Mouse (Mus musculus) liver, postnatal 0 days (tissue): ENCODE data around the gene Pycr2. TPM values are rescaled to one million over a fixed set of nuclear protein-coding genes. Genes with fewer than 3 reads are reported as not detected.
A peak's percentile ranks its signal among the peaks of the same experiment; 100 is the strongest.

Source experiments
- ATAC-seq: fragments of 200-750 bp; cut with Nextera tagmentation; 2 replicates; pipeline ENCODE4 v1.8.0; 2017; ENCODE audit warnings: mild to moderate bottlenecking, moderate library complexity
- DNase-seq: peaks from one replicate; pipeline ENCODE4 v3.0.0-alpha.2; 2016
- H3K27ac ChIP-seq: fragments of 300-500 bp; sonication (generic); 2 replicates; pipeline ENCODE4 v1.5.1; 2014; ENCODE audit warnings: antibody characterized with exemption, moderate library complexity, mild to moderate bottlenecking, low read depth
- H3K27me3 ChIP-seq: fragments of 300-500 bp; sonication (generic); 2 replicates; pipeline ENCODE4 v1.6.1; 2014; ENCODE audit warnings: low read length, control low read depth, mixed read lengths; ENCODE audit not compliant: insufficient read depth
- H3K36me3 ChIP-seq: fragments of 300-500 bp; sonication (generic); replicated peaks from 2 replicates; pipeline ENCODE4 v1.6.1; 2014; ENCODE audit warnings: mild to moderate bottlenecking, control low read depth, low read length, moderate library complexity, mixed read lengths; ENCODE audit not compliant: insufficient read depth
- H3K4me1 ChIP-seq: fragments of 300-500 bp; sonication (generic); 2 replicates; pipeline ENCODE4 v1.6.1; 2014; ENCODE audit warnings: antibody characterized with exemption, mild to moderate bottlenecking, control low read depth; ENCODE audit not compliant: insufficient read depth
- H3K4me2 ChIP-seq: fragments of 300-500 bp; sonication (generic); 2 replicates; pipeline ENCODE4 v1.6.1; 2014; ENCODE audit warnings: low read depth, mild to moderate bottlenecking, low read length, moderate library complexity, mixed read lengths
- H3K4me3 ChIP-seq: fragments of 300-500 bp; sonication (generic); 2 replicates; pipeline ENCODE4 v1.5.1; 2014; ENCODE audit warnings: low read depth, low read length
- H3K9ac ChIP-seq: fragments of 300-500 bp; sonication (generic); replicated peaks from 2 replicates; pipeline ENCODE4 v1.6.1; 2014; ENCODE audit warnings: mild to moderate bottlenecking, moderate library complexity
- H3K9me3 ChIP-seq: fragments of 300-500 bp; sonication (generic); 2 replicates; pipeline ENCODE4 v1.6.1; 2016; ENCODE audit warnings: mild to moderate bottlenecking, control low read depth, low read length, mixed read lengths
- CTCF ChIP-seq: sonication (generic); IDR thresholded peaks from 2 replicates; pipeline ENCODE4 v1.5.1; 2016; ENCODE audit warnings: antibody characterized with exemption, low read depth
- EP300 ChIP-seq: IDR thresholded peaks from 2 replicates; pipeline ENCODE4 v1.6.1; 2016; ENCODE audit warnings: antibody characterized with exemption, low read depth, mild to moderate bottlenecking
- WGBS: fragments of 180-500 bp; shearing (Covaris S2); extraction: QIAGEN DNeasy Blood & Tissue Kit; methylation state at CpG from one replicate; pipeline ENCODE4 v1.1.7; 2014; ENCODE audit not compliant: insufficient replicate concordance; 5-methylcytosine and 5-hydroxymethylcytosine counted together
- polyA plus RNA-seq: library from polyadenylated mRNA; unstranded; fragments of >200 nt; fragmentation: Nextera tagmentation; extraction: Ambion mirVana; gene quantifications from 2 replicates; pipeline ENCODE4 v1.2.1, GENCODE M21; 2015

Gene Pycr2
- polyA plus RNA-seq, 1 experiment from 2014 or later: 43.4 TPM

- no peak for TF ChIP-seq CTCF
- no peak for TF ChIP-seq EP300
- 12% methylated on average over 1 of the region's 1 CpGs for WGBS
- Histone ChIP-seq H3K4me1 (peaks cover 6% of the 10 kb centered on the region), H3K4me3 (no peak overlapping the region), H3K27me3 (no peaks in the 10 kb centered on the region), H3K9me3 (no peaks in the 10 kb centered on the region), H3K9ac (no peak overlapping the region), H3K27ac (no peak overlapping the region), H3K4me2 (no peak overlapping the region), H3K36me3 (no peaks in the 10 kb centered on the region)
- no peak for ATAC-seq
- DNase-seq: no peak
Measured at GRCm38 (mm10) chr1:180917053-180917452, 13.0 kb downstream of the Pycr2 start.

GRCm38 (mm10) chr1:180919686-180920085 lies 15.6 kb downstream of the Pycr2 start:
- DNase-seq (peak; percentile 73), ATAC-seq (peak; percentile 60; the same call in 1 of the 2 replicates)
- no peak overlapping the region for H3K27ac ChIP-seq
- 45% methylated on average over 8 of the region's 8 CpGs for WGBS
- H3K4me3 ChIP-seq: no peak overlapping the region
- no peaks in the 10 kb centered on the region for H3K4me1 ChIP-seq
- TF ChIP-seq EP300 (no peak), CTCF (peak; percentile 87)
- H3K36me3 ChIP-seq: no peaks in the 10 kb centered on the region
- no peaks in the 10 kb centered on the region for H3K9me3 ChIP-seq
- no peaks in the 10 kb centered on the region for H3K27me3 ChIP-seq
- no peak overlapping the region for H3K9ac ChIP-seq
- H3K4me2 ChIP-seq: no peak overlapping the region

GRCm38 (mm10) chr1:180922273-180923048 lies 18.4 kb downstream of the Pycr2 start:
- no peak overlapping the region for H3K4me2 ChIP-seq
- no peak overlapping the region for H3K27ac ChIP-seq
- peak; percentile 49 for DNase-seq
- TF ChIP-seq EP300: no peak
- TF ChIP-seq CTCF: no peak
- no peaks in the 10 kb centered on the region for H3K36me3 ChIP-seq
- no peaks in the 10 kb centered on the region for H3K27me3 ChIP-seq
- peak; percentile 59 for ATAC-seq
- no peak overlapping the region for H3K9ac ChIP-seq
- 43% methylated on average over 6 of the region's 6 CpGs for WGBS
- no peaks in the 10 kb centered on the region; the same call in 1 of the 2 replicates for H3K4me1 ChIP-seq
- H3K9me3 ChIP-seq: no peaks in the 10 kb centered on the region
- no peak overlapping the region for H3K4me3 ChIP-seq

DNA sequence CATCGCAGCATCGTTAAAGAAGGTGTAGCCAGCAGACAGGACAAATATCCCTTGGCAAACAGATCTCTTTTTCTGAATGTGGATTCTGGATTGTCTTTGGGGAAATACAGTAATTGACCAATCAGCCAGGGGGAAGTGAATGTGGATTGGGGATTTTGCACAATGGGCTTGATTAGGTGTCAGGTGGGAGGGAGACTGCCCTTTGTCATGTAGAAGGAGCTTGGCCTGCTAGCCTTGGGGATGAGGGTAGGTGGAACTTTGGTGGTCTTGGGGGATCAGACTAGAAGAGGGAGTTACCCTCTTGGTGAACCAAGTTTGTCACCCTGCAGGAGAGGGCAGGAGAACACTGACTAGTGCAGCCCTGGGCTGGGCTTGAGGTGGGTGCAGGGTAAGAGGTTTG lies 20.6 kb downstream of the Pycr2 start:
- H3K27ac ChIP-seq: no peak overlapping the region
- no peaks in the 10 kb centered on the region for H3K9me3 ChIP-seq
- H3K4me2 ChIP-seq: no peak overlapping the region
- H3K9ac ChIP-seq: no peak overlapping the region
- no peak overlapping the region for H3K4me3 ChIP-seq
- 63% methylated on average over 2 of the region's 2 CpGs for WGBS
- no peaks in the 10 kb centered on the region; the same call in 1 of the 2 replicates for H3K4me1 ChIP-seq
- H3K36me3 ChIP-seq: no peaks in the 10 kb centered on the region
- H3K27me3 ChIP-seq: no peaks in the 10 kb centered on the region
- TF ChIP-seq EP300: no peak
- no peak for TF ChIP-seq CTCF
- DNase-seq (no peak), ATAC-seq (no peak)

DNA sequence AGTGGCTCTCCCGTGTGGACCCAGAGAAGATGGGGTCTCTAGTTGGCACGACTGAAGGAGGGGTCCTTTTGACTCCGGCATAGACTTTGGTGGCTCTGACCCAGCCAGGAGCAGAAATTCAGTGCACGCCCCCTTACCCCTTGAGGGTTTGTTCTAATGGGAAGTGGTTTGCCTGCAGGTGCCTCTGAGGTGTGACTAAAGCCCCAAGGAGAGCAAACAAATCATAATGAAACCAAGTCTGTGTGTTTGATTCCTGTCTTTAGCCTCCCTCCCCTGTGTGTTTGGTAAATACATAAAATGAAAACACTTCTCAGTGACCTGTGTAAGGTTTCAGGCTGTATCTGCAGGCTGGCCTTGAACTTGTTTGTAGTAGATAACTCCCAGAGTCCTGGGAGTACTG lies 22.2 kb downstream of the Pycr2 start:
- ATAC-seq (no peak), DNase-seq (no peak)
- H3K27ac ChIP-seq: no peak overlapping the region
- TF ChIP-seq CTCF: no peak
- no peaks in the 10 kb centered on the region for H3K27me3 ChIP-seq
- H3K36me3 ChIP-seq: no peaks in the 10 kb centered on the region
- H3K4me2 ChIP-seq: no peak overlapping the region
- no peaks in the 10 kb centered on the region; the same call in 1 of the 2 replicates for H3K4me1 ChIP-seq
- no peak overlapping the region for H3K9ac ChIP-seq
- no peak overlapping the region for H3K4me3 ChIP-seq
- WGBS: 48% methylated on average over 4 of the region's 4 CpGs
- H3K9me3 ChIP-seq: no peaks in the 10 kb centered on the region

GRCm38 (mm10) chr1:180929599-180929998 lies 25.5 kb downstream of the Pycr2 start:
- H3K4me3 ChIP-seq: no peak overlapping the region
- no peak for TF ChIP-seq CTCF
- no peak for TF ChIP-seq EP300
- H3K27ac ChIP-seq: no peak overlapping the region
- no peak overlapping the region for H3K9ac ChIP-seq
- no peaks in the 10 kb centered on the region for H3K36me3 ChIP-seq
- ATAC-seq: no peak
- no peak overlapping the region for H3K4me2 ChIP-seq
- peaks cover 7% of the 10 kb centered on the region; the same call in 1 of the 2 replicates for H3K27me3 ChIP-seq
- no peaks in the 10 kb centered on the region for H3K9me3 ChIP-seq
- peaks cover 3% of the 10 kb centered on the region for H3K4me1 ChIP-seq
- 44% methylated on average over 2 of the region's 2 CpGs for WGBS
- DNase-seq: no peak
